Mouse (Mus musculus) lung, postnatal 0 days (tissue): Measurements from ENCODE around the gene Enox1.

Experiments
- CTCF ChIP-seq: IDR thresholded peaks from 2 replicates; pipeline ENCODE4 v1.5.1; 2016; ENCODE audit warnings: antibody characterized with exemption, mild to moderate bottlenecking
- EP300 ChIP-seq: IDR thresholded peaks from 2 replicates; pipeline ENCODE4 v1.6.1; 2016; ENCODE audit warnings: antibody characterized with exemption, mild to moderate bottlenecking, control low read depth

DNA sequence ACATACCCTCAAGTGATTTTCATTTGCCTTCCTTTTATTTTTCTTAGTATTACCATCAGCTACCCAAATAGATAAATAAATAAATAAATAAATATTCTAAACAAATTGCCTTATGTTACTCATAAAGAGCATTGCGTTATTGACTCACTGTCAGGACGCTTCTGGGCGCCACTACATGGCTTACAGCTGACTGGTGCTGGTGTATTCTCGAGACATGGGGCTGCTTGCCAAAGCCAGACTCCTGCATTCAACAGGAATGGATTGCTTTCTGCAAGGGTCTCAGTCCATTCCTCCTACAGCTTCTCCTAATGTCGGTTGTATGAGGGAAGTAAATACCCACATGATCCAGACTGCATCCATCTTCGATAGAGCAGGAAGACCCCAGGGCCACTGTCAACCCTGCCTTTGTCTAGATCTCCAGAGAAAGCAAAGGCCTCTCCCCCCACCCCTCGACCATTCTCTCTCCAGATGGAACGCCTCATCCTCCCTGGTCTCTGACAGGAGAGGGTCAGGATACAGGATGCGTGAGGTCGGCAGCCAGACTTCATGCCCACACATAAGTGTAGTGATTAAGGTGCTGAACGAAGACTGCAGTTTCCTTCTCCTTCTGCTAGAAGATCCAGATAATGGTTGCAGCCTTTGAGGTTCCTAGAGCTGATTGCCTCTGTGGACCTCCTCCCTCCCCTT is 318.7 kb downstream of the Enox1 start:
- TF ChIP-seq CTCF = no peak
- TF ChIP-seq EP300 = no peak
